Comparison of ENCODE assay signal across 24 mouse cellular contexts in the genomic region with DNA sequence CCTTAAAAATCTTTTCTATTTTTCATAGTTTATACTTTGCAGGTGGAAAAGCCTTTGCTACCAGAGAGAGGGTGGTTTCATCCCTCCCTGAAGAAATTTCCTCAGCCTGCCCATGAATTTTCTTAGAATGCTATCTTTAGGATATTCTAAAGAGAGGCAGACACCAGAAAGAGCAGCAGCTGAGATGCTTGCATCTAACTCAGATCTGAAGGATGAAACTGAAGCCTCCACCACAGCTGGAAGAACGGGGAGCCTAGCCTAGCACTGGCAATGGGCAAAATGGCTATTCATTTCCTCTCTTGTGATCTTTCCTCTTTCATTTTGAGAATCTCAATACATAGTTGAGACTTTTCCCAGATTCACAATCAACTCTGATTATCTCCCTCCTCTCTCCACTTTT.
DNase-seq lines count a peak whose midpoint lies in the region; TF ChIP-seq lines count a peak whose summit lies in the region.
"Had no signal": no experiment of that assay in that cellular context is flagged by ENCODE, and none has a peak within 500 bp of the region (broad histone marks: within the 10 kb centered on the region; RNA-seq: fewer than 3 reads in every experiment).

No protein-coding gene starts in this region.

- no peak for TF ChIP-seq CTCF in left cerebral cortex, adult 2 months (IDR thresholded peaks at IDR 0.05)

- peak; percentile 28 for DNase-seq in left cerebral cortex, adult 11 months (ENCODE audit: low spot score)
- no peak for DNase-seq in left cerebral cortex, postnatal 4 days
- peak in 1 of 2 experiments; percentile 19 for DNase-seq in left cerebral cortex, adult 2 months (ENCODE audit: extremely low spot score in 1 of 2, low spot score in 2 of 2)
- peak; percentile 39 to 41 for DNase-seq in left cerebral cortex, postnatal 36 days (ENCODE audit: low spot score in 2 of 2)
- peak; percentile 70 for DNase-seq in telencephalon, adult 2 months (ENCODE audit: low read depth, low spot score)
- DNase-seq in testis, postnatal 10 days (ENCODE audit: low spot score), result no peak
- DNase-seq in layer of hippocampus, postnatal 36 days, result no peak
- DNase-seq: adrenal gland, postnatal 25 days; B cell, adult 2 months; cerebellum, adult 18-20 months; cerebellum, postnatal 14 days; gastrocnemius, postnatal 14 days; heart, adult 18-20 months; heart, postnatal 4 days; kidney, adult 8-10 months; thymus, postnatal 14 days had no signal

- H3K27ac ChIP-seq in left cerebral cortex, adult 2 months, result peak overlapping the region; percentile 54
- H3K27ac ChIP-seq: embryonic facial prominence, embryonic 10.5 days; embryonic facial prominence, embryonic 15.5 days; forebrain, embryonic 13.5 days; hindbrain, embryonic 13.5 days; kidney, postnatal 0 days; limb, embryonic 13.5 days; lung, embryonic 15.5 days; midbrain, embryonic 10.5 days had no signal

- no peak overlapping the region for H3K4me3 ChIP-seq in left cerebral cortex, adult 2 months
- H3K4me3 ChIP-seq: embryonic facial prominence, embryonic 10.5 days; embryonic facial prominence, embryonic 15.5 days; forebrain, embryonic 13.5 days; hindbrain, embryonic 13.5 days; limb, embryonic 13.5 days; lung, embryonic 15.5 days; midbrain, embryonic 10.5 days had no signal

- intact Hi-C loops in left cerebral cortex, postnatal 4 days (cut with DNase I), result no loop called here
- intact Hi-C loops in left cerebral cortex, adult 2 months (cut with DNase I), result loop anchor here (2.0 to 5.0 kb wide), 3 partner anchors 134 to 645 kb away; no protein-coding TSS in a partner anchor
- intact Hi-C loops in left cerebral cortex, postnatal 36 days (cut with DNase I), result no loop called here

Comparison
In these comparisons a context has a peak if more than half of its experiments do, and no peak if none do; other contexts are left out.
1. DNase-seq: peak in left cerebral cortex, adult 11 months (single experiment), left cerebral cortex, postnatal 36 days (2 of 2) and telencephalon, adult 2 months (single experiment); none in left cerebral cortex, postnatal 4 days (single experiment), testis, postnatal 10 days (single experiment) and layer of hippocampus, postnatal 36 days (0 of 2).